ENCODE assay signal across 17 mouse cellular contexts in the genomic region with DNA sequence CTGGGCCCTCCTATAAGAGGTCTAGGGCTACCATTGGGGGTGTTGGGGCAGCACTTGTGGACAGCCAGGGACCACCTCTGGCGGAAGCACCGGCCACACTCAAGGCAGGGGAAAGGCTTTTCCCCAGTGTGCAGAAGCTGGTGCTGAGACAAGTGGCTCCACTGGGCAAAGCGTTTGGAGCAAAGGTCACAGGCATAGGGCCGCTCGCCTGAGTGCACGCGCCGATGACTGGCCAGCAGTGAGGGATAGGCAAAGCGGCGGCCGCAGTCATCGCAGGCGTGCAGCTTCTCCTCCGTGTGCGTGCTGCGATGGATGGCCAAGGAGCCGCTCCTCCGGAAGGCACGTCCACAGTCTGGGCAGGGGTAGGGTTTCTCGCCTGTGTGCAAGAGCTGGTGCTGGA.
"Had no signal": no experiment of that assay in that cellular context is flagged by ENCODE, and none has a peak within 500 bp of the region (broad histone marks: within the 10 kb centered on the region; RNA-seq: fewer than 3 reads in every experiment).

No protein-coding gene starts in this region.

- H3K27me3 ChIP-seq: limb, embryonic 15.5 days; neural tube, embryonic 15.5 days had no signal

- H3K4me3 ChIP-seq: layer of hippocampus, adult 2 months; left cerebral cortex, adult 2 months; limb, embryonic 15.5 days; midbrain, embryonic 10.5 days; myocyte; neural tube, embryonic 15.5 days had no signal

- H3K27ac ChIP-seq: layer of hippocampus, adult 2 months; left cerebral cortex, adult 2 months; limb, embryonic 15.5 days; liver, embryonic 14.5 days; midbrain, embryonic 10.5 days; neural tube, embryonic 15.5 days; stomach, postnatal 0 days had no signal

- DNase-seq: lung, adult 18-20 months; lung, postnatal 36 days; midbrain, embryonic 14.5 days; right cerebral cortex, adult 18-20 months; right cerebral cortex, postnatal 25 days; thymus, adult 2 months; thymus, postnatal 25 days had no signal

- H3K9ac ChIP-seq: limb, embryonic 15.5 days; liver, embryonic 14.5 days; neural tube, embryonic 15.5 days had no signal

- ATAC-seq: hindbrain, embryonic 16.5 days; inflammation-experienced regulatory T-cells, adult 6 months had no signal

- H3K9me3 ChIP-seq: limb, embryonic 15.5 days; midbrain, embryonic 10.5 days; neural tube, embryonic 15.5 days had no signal

- H3K4me2 ChIP-seq: limb, embryonic 15.5 days; neural tube, embryonic 15.5 days had no signal
